Mouse (Mus musculus) ovary, postnatal 36 days (tissue): ENCODE data around the gene Ciart.
A peak's percentile ranks its signal among the peaks of the same experiment; 100 is the strongest.
"Not testable (repeated sequence)": the region's sequence is repeated elsewhere in the genome, so short reads cannot be mapped to it uniquely, and the experiment has no call there.

Source experiments
- DNase-seq: peaks from one replicate; pipeline ENCODE4 v3.0.0; 2022; ENCODE audit warnings: low spot score, mixed read lengths

The Ciart gene

GRCm38 (mm10) chr3:95901616-95902372 is 19.7 kb upstream of the Ciart start:
- DNase-seq = no peak

GRCm38 (mm10) chr3:95899800-95900524 is 17.9 kb upstream of the Ciart start:
- no peak for DNase-seq

GRCm38 (mm10) chr3:95895501-95895900 is 13.4 kb upstream of the Ciart start:
- not testable (repeated sequence) for DNase-seq

- DNase-seq = peak; percentile 68
These were observed 12.5 kb upstream of the Ciart start for GRCm38 (mm10) chr3:95894317-95895160.

GRCm38 (mm10) chr3:95893606-95894316 is 11.7 kb upstream of the Ciart start, which contains the start of gene Aph1a:
TSS of gene Aph1a (plus strand) at chr3:95893969.
- peak; percentile 94 for DNase-seq

- no peak for DNase-seq
These were observed 11.1 kb upstream of the Ciart start for GRCm38 (mm10) chr3:95893126-95893525.

GRCm38 (mm10) chr3:95892066-95893052 is 10.3 kb upstream of the Ciart start:
- DNase-seq = no peak

GRCm38 (mm10) chr3:95891211-95892065 is 9.4 kb upstream of the Ciart start, which contains the start of gene BC028528:
TSS of gene BC028528 (minus strand) at chr3:95892005.
- DNase-seq = no peak

- no peak for DNase-seq
These were observed 7.6 kb upstream of the Ciart start for GRCm38 (mm10) chr3:95889664-95890063.

- no peak for DNase-seq
These were observed 5.5 kb upstream of the Ciart start for GRCm38 (mm10) chr3:95887596-95887995.

GRCm38 (mm10) chr3:95884400-95884799 is 2.3 kb upstream of the Ciart start:
- no peak for DNase-seq

GRCm38 (mm10) chr3:95882816-95883425 is 870 bp upstream of the Ciart start:
- DNase-seq = peak; percentile 65

GRCm38 (mm10) chr3:95879063-95879462 is 3.0 kb downstream of the Ciart start:
- DNase-seq = no peak

- no peak for DNase-seq
These were observed 10.0 kb downstream of the Ciart start for GRCm38 (mm10) chr3:95872048-95872447.

- peak; percentile 86 for DNase-seq
These were observed 10.6 kb downstream of the Ciart start, which contains the start of gene Mrps21 for GRCm38 (mm10) chr3:95871392-95871867. TSS of gene Mrps21 (minus strand) at chr3:95871519.

- DNase-seq = no peak
These were observed 11.1 kb downstream of the Ciart start for GRCm38 (mm10) chr3:95870976-95871375.

- no peak for DNase-seq
These were observed 14.6 kb downstream of the Ciart start for GRCm38 (mm10) chr3:95867408-95867807.

GRCm38 (mm10) chr3:95866071-95866470 is 16.0 kb downstream of the Ciart start:
- no peak for DNase-seq

- DNase-seq = no peak
These were observed 16.5 kb downstream of the Ciart start for GRCm38 (mm10) chr3:95865571-95865970.
